Mouse (Mus musculus) erythroblast, embryonic 14.5 days (primary cell): Measurements from ENCODE around the gene Bdh2.

ENCODE experiments used
- GATA1 ChIP-seq: IDR thresholded peaks from 2 replicates; pipeline ENCODE4 v1.6.1; 2012; ENCODE audit warnings: low read length, inconsistent platforms, mixed read lengths
- TAL1 ChIP-seq: IDR thresholded peaks from 3 replicates; pipeline ENCODE4 v1.6.1; 2012; ENCODE audit warnings: low read length, inconsistent platforms, mixed read lengths

DNA sequence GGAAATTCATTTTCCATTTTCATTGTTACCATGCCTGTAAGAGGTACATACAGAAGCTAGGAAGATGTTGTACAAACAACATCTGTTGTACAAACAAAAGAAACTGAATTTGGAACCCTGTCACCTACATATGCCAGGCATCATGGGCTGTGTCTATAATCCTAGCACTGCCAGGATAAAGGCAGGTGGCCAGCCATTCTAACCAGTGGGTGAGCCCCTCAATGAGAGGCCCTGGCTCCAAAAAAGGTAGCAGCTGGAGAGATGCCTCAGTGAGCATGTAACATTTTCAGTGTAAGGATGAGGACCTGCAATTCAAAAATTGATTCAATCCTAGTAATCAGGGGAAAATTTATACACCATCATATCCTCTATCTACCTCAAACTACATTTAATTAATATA, 68.0 kb downstream of the Bdh2 start:
- TF ChIP-seq GATA1, result no peak
- no peak for TF ChIP-seq TAL1
